Mouse (Mus musculus) v-Abl transformed pro-B cells (cell line): ENCODE results near the gene Cnrip1.
"Not testable (repeated sequence)": the region's sequence is repeated elsewhere in the genome, so short reads cannot be mapped to it uniquely, and the experiment has no call there.

Experiments
- in situ Hi-C, 2 experiments: fragments of 400-800 bp; cut with MboI; formaldehyde crosslinking; loops; one replicate each; pipeline ENCODE4 v1.15.1; 2025; ENCODE audit not compliant: unreplicated experiment in 2 of 2

The Cnrip1 gene

GRCm38 (mm10) chr11:17051545-17052475 lies at the start of gene Cnrip1, which contains the start of gene Plek:
TSS of gene Cnrip1 (plus strand) at chr11:17051586.
TSS of gene Plek (minus strand) at chr11:17052381.
- in situ Hi-C loops = no loop called here

- in situ Hi-C loops = loop anchor here (5.0 kb wide), 1 partner anchor 36 kb away; no protein-coding TSS in a partner anchor
These were observed 48.5 kb upstream of the Cnrip1 start for GRCm38 (mm10) chr11:17002739-17003373.

- in situ Hi-C loops = loop anchor here (5.0 kb wide), 1 partner anchor 36 kb away; no protein-coding TSS in a partner anchor
These were observed 47.6 kb upstream of the Cnrip1 start for GRCm38 (mm10) chr11:17003757-17004156.

GRCm38 (mm10) chr11:17004899-17005846 lies 46.2 kb upstream of the Cnrip1 start:
- in situ Hi-C loops = loop anchor here (5.0 kb wide), 1 partner anchor 38 kb away; no protein-coding TSS in a partner anchor

GRCm38 (mm10) chr11:17006526-17006925 lies 44.9 kb upstream of the Cnrip1 start:
- in situ Hi-C loops = not testable (repeated sequence)

GRCm38 (mm10) chr11:17007517-17008173 lies 43.7 kb upstream of the Cnrip1 start:
- in situ Hi-C loops = no loop called here

GRCm38 (mm10) chr11:17008498-17008941 lies 42.9 kb upstream of the Cnrip1 start:
- in situ Hi-C loops = no loop called here

GRCm38 (mm10) chr11:17012948-17013347 lies 38.4 kb upstream of the Cnrip1 start:
- in situ Hi-C loops = loop anchor here (5.0 kb wide), 1 partner anchor 486 kb away; no protein-coding TSS in a partner anchor

- in situ Hi-C loops = no loop called here
These were observed 32.1 kb upstream of the Cnrip1 start for GRCm38 (mm10) chr11:17019328-17019727.

GRCm38 (mm10) chr11:17023206-17023605 lies 28.2 kb upstream of the Cnrip1 start:
- in situ Hi-C loops = no loop called here

- in situ Hi-C loops = no loop called here
These were observed 27.4 kb upstream of the Cnrip1 start for GRCm38 (mm10) chr11:17023984-17024383.

GRCm38 (mm10) chr11:17045806-17046205 lies 5.6 kb upstream of the Cnrip1 start:
- in situ Hi-C loops = no loop called here

GRCm38 (mm10) chr11:17052476-17053049 lies 1.2 kb downstream of the Cnrip1 start:
- in situ Hi-C loops = no loop called here

- in situ Hi-C loops = not testable (repeated sequence)
These were observed 18.0 kb downstream of the Cnrip1 start for GRCm38 (mm10) chr11:17069360-17069759.

GRCm38 (mm10) chr11:17075656-17076055 lies 24.3 kb downstream of the Cnrip1 start:
- in situ Hi-C loops = no loop called here

GRCm38 (mm10) chr11:17082086-17082485 lies 30.7 kb downstream of the Cnrip1 start:
- in situ Hi-C loops = no loop called here

GRCm38 (mm10) chr11:17082953-17083352 lies 31.6 kb downstream of the Cnrip1 start:
- in situ Hi-C loops = no loop called here

GRCm38 (mm10) chr11:17083455-17083854 lies 32.1 kb downstream of the Cnrip1 start:
- in situ Hi-C loops = no loop called here

GRCm38 (mm10) chr11:17083866-17084265 lies 32.5 kb downstream of the Cnrip1 start:
- in situ Hi-C loops = no loop called here
